Mouse (Mus musculus) embryo, embryonic 11.5 days (tissue): Measurements from ENCODE around the gene Gm13769.
"Not testable (repeated sequence)": the region's sequence is repeated elsewhere in the genome, so short reads cannot be mapped to it uniquely, and the experiment has no call there.

Source experiments
- DNase-seq: peaks from one replicate; pipeline ENCODE4 v3.0.0-alpha.2; 2012; ENCODE audit warnings: low read depth, low spot score

Gene Gm13769

DNA sequence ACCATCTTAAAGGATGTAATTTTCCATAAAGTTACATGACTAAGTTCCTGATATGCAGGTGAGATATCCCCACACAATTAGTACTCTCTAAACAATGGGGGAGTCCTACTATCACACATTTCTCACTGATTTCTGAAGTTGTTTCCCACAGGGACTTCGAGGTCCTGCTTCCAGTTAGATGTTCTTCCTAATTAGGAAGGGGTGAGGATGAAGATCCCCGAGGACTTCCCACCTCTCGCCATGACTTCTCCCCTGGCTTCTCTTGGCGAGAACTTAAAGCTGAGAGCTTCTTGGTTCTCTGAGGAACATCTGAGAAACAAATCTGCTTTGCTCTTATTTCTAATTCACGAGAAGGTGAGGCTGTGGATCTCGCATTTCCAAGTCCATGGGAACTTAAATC, at the start of gene Gm13769:
Gene Gm13769, plus strand, starts transcription at position 301 of the 400 bp plus-strand sequence.
- DNase-seq: not testable (repeated sequence)

DNA sequence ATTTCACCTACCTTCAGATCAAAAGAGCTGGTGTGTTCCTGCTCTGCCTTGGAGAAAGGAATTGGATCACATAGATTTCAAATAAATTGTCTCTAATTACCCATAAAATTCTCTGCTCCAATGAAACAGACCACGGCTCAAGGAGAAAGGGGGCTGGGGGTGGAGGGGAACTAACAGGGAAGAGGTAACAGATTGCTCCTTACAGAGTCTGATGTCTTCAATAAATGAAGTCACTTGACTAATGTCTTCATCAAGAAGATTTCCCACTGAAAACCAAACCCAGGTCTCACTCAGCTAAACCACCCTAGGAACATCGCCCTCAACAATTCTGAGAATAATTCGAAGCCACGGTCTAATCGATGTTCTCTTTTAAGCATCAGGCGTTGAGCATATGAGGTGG, 29.3 kb upstream of the Gm13769 start, which contains the start of gene Olfr1272:
Gene Olfr1272, minus strand, starts transcription at position 101 of the 400 bp plus-strand sequence.
- DNase-seq: no peak

DNA sequence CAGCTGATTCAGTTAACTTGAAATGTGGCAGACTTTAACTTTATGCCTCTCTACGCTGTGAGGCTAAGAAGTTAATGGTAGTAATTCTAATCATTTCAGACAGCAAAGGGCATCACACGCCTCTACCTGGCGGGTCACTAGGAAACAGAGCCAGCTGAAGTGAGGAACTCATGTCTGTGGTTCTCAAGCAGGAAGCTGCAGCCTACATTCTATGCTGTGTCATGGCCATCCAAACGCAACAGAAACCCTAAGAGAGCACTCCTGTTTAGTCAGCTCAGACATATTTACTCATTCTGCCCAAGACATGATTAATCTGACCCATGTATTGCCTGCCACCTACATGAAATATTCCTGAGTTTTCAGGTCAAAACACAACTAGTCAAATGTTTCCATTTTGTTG, 24.7 kb downstream of the Gm13769 start:
- not testable (repeated sequence) for DNase-seq

DNA sequence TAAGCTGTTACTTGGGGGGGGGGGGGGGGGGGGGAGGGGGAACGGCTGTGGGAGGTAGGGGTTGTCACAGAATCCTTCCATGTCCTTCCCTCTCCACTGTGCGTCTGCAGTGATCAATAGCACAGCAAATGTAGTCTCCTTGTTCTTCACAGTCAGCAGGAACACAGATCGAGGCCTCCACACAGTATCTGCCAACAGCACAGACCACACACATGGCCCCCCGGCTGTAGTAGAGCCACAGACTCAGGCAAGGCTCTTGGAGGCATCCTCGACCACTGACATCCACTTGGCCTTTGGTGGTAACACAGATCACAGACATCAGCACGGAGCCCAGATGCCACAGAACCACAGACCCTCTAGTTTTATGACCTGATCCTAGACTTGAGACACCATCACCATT, 29.0 kb downstream of the Gm13769 start:
- not testable (repeated sequence) for DNase-seq

DNA sequence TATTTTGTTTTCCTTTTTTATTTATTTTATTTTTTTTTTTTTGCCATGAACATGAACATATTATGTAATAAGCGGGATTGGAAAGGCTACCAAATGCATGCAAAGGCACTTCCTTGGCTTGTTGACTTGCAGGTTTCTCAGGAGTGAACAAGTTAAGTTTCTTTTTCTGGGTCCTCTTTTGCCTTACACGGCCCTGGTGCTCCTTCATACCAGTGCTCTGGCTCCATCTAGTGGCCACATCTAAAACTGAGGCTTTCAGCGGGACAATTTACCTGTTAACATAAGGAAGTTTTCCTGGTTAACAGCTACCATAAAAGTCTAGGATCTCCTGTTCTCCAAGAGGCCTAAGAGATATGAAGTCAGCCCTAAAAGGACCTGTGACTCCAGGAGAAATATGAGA, 29.5 kb downstream of the Gm13769 start:
- DNase-seq: not testable (repeated sequence)

DNA sequence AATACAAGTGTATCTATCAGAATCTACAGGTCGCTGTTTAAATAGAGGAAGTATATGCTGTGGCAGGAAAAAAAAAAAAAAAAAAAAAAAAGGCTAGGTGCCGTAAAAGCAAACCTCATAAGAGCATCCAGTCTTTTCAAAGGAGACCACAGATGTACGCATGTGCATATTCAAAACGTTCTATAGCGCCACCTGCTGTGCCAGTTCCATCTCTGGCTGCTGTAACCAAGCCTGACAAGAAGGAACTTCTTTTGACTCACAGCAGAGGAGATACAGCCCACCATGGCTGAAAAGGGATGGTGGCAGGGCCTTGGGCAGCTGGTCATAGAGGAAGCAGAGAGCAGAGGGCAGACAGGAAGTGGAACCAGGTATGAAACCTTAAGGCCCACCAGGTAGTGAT, 37.2 kb downstream of the Gm13769 start:
- not testable (repeated sequence) for DNase-seq

DNA sequence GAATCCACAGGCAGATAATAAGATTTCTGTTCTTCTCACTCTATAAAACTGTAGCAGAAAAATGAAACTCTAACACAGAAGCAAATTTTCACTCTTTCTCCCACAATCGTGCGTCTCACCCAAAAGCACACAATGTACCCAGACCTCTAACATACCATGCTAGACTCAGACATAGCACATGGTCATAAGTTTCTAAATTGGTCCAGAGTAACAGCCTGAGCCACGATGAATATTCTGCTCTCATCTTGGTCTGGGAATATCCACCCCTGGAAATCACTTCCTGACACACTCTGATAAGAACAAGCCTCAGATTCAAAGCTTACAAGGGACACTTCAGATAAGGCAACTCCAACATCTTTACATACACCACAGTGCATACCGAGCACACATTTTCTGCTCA, 38.2 kb downstream of the Gm13769 start:
- not testable (repeated sequence) for DNase-seq
